Mouse (Mus musculus) ES-E14 (cell line): ENCODE measurements around the gene Itga9. TPM values are rescaled to one million over a fixed set of nuclear protein-coding genes. Genes with fewer than 3 reads are reported as not detected.

ENCODE experiments used
- DNase-seq: peaks from one replicate; pipeline ENCODE4 v3.0.0-alpha.2; 2013; ENCODE audit warnings: low read depth, low spot score
- H3K27ac ChIP-seq: 2 replicates; pipeline ENCODE4 v1.5.1; 2012; ENCODE audit warnings: low read depth, mild to moderate bottlenecking, low read length, moderate library complexity, mixed read lengths; ENCODE audit not compliant: poor library complexity, insufficient read depth, severe bottlenecking
- H3K36me3 ChIP-seq: 2 replicates; pipeline ENCODE4 v1.6.1; 2012; ENCODE audit warnings: mild to moderate bottlenecking, low read length, moderate library complexity, mixed read lengths; ENCODE audit not compliant: control insufficient read depth, poor library complexity, insufficient read depth, severe bottlenecking
- H3K4me1 ChIP-seq, 2 experiments: fragments of 150-350 bp in 1 of 2; sonication (generic) in 1 of 2; 2 replicates each; pipeline ENCODE4 v1.6.1; 2012; ENCODE audit warnings: low read length in 2 of 2, mild to moderate bottlenecking in 1 of 2, mixed read lengths in 1 of 2; ENCODE audit not compliant: control insufficient read depth in 2 of 2, insufficient read depth in 2 of 2, poor library complexity in 1 of 2
- H3K4me3 ChIP-seq, 2 experiments: fragments of 150-350 bp in 1 of 2; sonication (generic) in 1 of 2; 2 replicates each; pipeline ENCODE4 v1.5.1; 2012; ENCODE audit warnings: low read length in 2 of 2, low read depth in 1 of 2, mild to moderate bottlenecking in 1 of 2, mixed read lengths in 1 of 2; ENCODE audit not compliant: insufficient read depth in 1 of 2, poor library complexity in 1 of 2, severe bottlenecking in 1 of 2
- H3K9ac ChIP-seq: 2 replicates; pipeline ENCODE4 v1.6.1; 2012; ENCODE audit warnings: low read depth, mild to moderate bottlenecking, low read length, mixed read lengths; ENCODE audit not compliant: poor library complexity, insufficient read depth, severe bottlenecking
- H3K9me3 ChIP-seq: fragments of 150-350 bp; sonication (generic); 2 replicates; pipeline ENCODE4 v1.6.1; 2012; ENCODE audit warnings: low read depth, mild to moderate bottlenecking, low read length; ENCODE audit not compliant: control insufficient read depth, insufficient read depth
- CHD2 ChIP-seq: IDR thresholded peaks from 2 replicates; pipeline ENCODE4 v1.6.1; 2014; ENCODE audit warnings: mild to moderate bottlenecking, low read depth, low read length, inconsistent platforms
- HCFC1 ChIP-seq: IDR thresholded peaks from 2 replicates; pipeline ENCODE4 v1.6.1; 2012; ENCODE audit warnings: low read length, inconsistent platforms, borderline replicate concordance; ENCODE audit not compliant: insufficient read depth
- MAFK ChIP-seq: IDR thresholded peaks from 2 replicates; pipeline ENCODE4 v1.6.1; 2014; ENCODE audit warnings: mild to moderate bottlenecking, low read depth, low read length, inconsistent platforms; ENCODE audit not compliant: insufficient read depth
- ZC3H11A ChIP-seq: IDR thresholded peaks from 2 replicates; pipeline ENCODE4 v1.6.1; 2012; ENCODE audit warnings: low read depth, mild to moderate bottlenecking, inconsistent platforms, low read length, borderline replicate concordance
- ZNF384 ChIP-seq: IDR thresholded peaks from 2 replicates; pipeline ENCODE4 v1.6.1; 2012; ENCODE audit warnings: low read depth, low read length, inconsistent platforms
- in situ Hi-C, 2 experiments: fragments of 600-800 bp; cut with MboI; formaldehyde crosslinking; loops; one replicate each; pipeline ENCODE4 v1.15.1; 2025; ENCODE audit warnings: low sequenced_read_pairs in 2 of 2, inconsistent platforms in 1 of 2; ENCODE audit not compliant: unreplicated experiment in 2 of 2
- total RNA-seq: library from RNA; depleted of rRNA; stranded (reverse); fragments of 300-350 nt; gene quantifications from 2 replicates; pipeline ENCODE4 v1.2.3, GENCODE M21; 2012

Itga9 gene
- total RNA-seq, 1 experiment, result 19.7 TPM

- Histone ChIP-seq H3K4me3 (no peak overlapping the region), H3K9me3 (no peaks in the 10 kb centered on the region), H3K36me3 (no peaks in the 10 kb centered on the region; the same call in 1 of the 2 replicates), H3K4me1 (no peaks in the 10 kb centered on the region), H3K27ac (no peak overlapping the region), H3K9ac (no peak overlapping the region)
- in situ Hi-C loops, result no loop called here
- DNase-seq, result no peak
- TF ChIP-seq ZC3H11A (no peak), CHD2 (no peak), HCFC1 (no peak), MAFK (no peak), ZNF384 (no peak)
Observed at GRCm38 (mm10) chr9:118655726-118656125, 49.2 kb downstream of the Itga9 start.

- Histone ChIP-seq H3K4me1 (no peaks in the 10 kb centered on the region), H3K27ac (no peak overlapping the region), H3K4me3 (no peak overlapping the region), H3K9ac (no peak overlapping the region), H3K9me3 (no peaks in the 10 kb centered on the region), H3K36me3 (peaks cover 1% of the 10 kb centered on the region; the same call in 1 of the 2 replicates)
- in situ Hi-C loops, result no loop called here
- TF ChIP-seq ZNF384 (no peak), ZC3H11A (no peak), MAFK (no peak), CHD2 (no peak), HCFC1 (no peak)
- DNase-seq, result no peak
Observed at GRCm38 (mm10) chr9:118658159-118658558, 51.7 kb downstream of the Itga9 start.

- H3K4me1 ChIP-seq, result peaks cover 0 to 2% of the 10 kb centered on the region in 2 experiments; a peak in 1 of 4 replicates
- TF ChIP-seq ZNF384, result no peak
- DNase-seq, result no peak
- in situ Hi-C loops, result no loop called here
- no peak overlapping the region for H3K4me3 ChIP-seq
- H3K36me3 ChIP-seq, result peaks cover 1% of the 10 kb centered on the region; the same call in 1 of the 2 replicates
- H3K9ac ChIP-seq, result no peak overlapping the region
- no peak overlapping the region for H3K27ac ChIP-seq
- H3K9me3 ChIP-seq, result no peaks in the 10 kb centered on the region
Observed at GRCm38 (mm10) chr9:118659809-118660208, 53.3 kb downstream of the Itga9 start.

- H3K4me1 ChIP-seq, result peaks cover 0 to 2% of the 10 kb centered on the region in 2 experiments; a peak in 1 of 4 replicates
Observed at GRCm38 (mm10) chr9:118660259-118660658, 53.8 kb downstream of the Itga9 start.

GRCm38 (mm10) chr9:118662026-118662425 lies 55.5 kb downstream of the Itga9 start:
- Histone ChIP-seq H3K36me3 (peaks cover 1% of the 10 kb centered on the region; the same call in 1 of the 2 replicates), H3K9me3 (no peaks in the 10 kb centered on the region), H3K4me1 (peaks cover 0 to 2% of the 10 kb centered on the region in 2 experiments; a peak in 1 of 4 replicates), H3K4me3 (no peak overlapping the region), H3K9ac (no peak overlapping the region), H3K27ac (no peak overlapping the region)
- TF ChIP-seq CHD2, result no peak
- in situ Hi-C loops, result no loop called here
- DNase-seq, result no peak

More at GRCm38 (mm10) chr9:118660259-118660658, 53.8 kb downstream of the Itga9 start:
- no peak for TF ChIP-seq ZC3H11A
- TF ChIP-seq HCFC1, result no peak
- no peak for TF ChIP-seq MAFK
- no peak for TF ChIP-seq CHD2
- TF ChIP-seq ZNF384, result no peak
- Histone ChIP-seq H3K4me3 (no peak overlapping the region), H3K27ac (no peak overlapping the region), H3K9ac (no peak overlapping the region), H3K9me3 (no peaks in the 10 kb centered on the region), H3K36me3 (peaks cover 1% of the 10 kb centered on the region; the same call in 1 of the 2 replicates)
- in situ Hi-C loops, result no loop called here
- DNase-seq, result no peak
